Mouse (Mus musculus) Patski (cell line): Measurements from ENCODE around the gene Il4ra. TPM values are rescaled to one million over a fixed set of nuclear protein-coding genes. Genes with fewer than 3 reads are reported as not detected.

Source experiments
- ATAC-seq: fragments of 100-300 bp; one replicate; pipeline ENCODE4 v1.8.0; 2021
- CTCF ChIA-PET: fragments of 350-600 bp; sonication (Branson Sonifier 250); formaldehyde crosslinking; loops from one replicate; lab custom pipeline; 2022; ENCODE audit warnings: inconsistent platforms; lab: Charles Lee
- POLR2A ChIA-PET: fragments of 350-600 bp; sonication (Branson Sonifier 250); formaldehyde crosslinking; loops from one replicate; lab custom pipeline; 2022; ENCODE audit warnings: antibody characterized with exemption, inconsistent platforms; lab: Charles Lee
- DNase-seq: peaks from one replicate; pipeline ENCODE4 v3.0.0-alpha.2; 2011; ENCODE audit warnings: low read depth, low spot score
- H3K27me3 ChIP-seq: fragments of 371-371 bp; one replicate; pipeline ENCODE4 v1.5.1; 2021
- CTCF ChIP-seq: fragments of 100-300 bp; IDR thresholded peaks from one replicate; pipeline ENCODE4 v1.5.1; 2021
- in situ Hi-C: fragments of 300-500 bp; cut with MboI; formaldehyde crosslinking; loops from 3 replicates; pipeline ENCODE4 v1.11.1; 2018; ENCODE audit warnings: low pct_unique_long_range_greater_than_20kb, mixed read lengths
- polyA plus RNA-seq: library from polyadenylated mRNA; unstranded; gene quantifications from one replicate; pipeline ENCODE4 v1.2.3, GENCODE M21; 2021

The Il4ra gene
- polyA plus RNA-seq, 1 experiment from 2014 or later: 16.5 TPM

DNA sequence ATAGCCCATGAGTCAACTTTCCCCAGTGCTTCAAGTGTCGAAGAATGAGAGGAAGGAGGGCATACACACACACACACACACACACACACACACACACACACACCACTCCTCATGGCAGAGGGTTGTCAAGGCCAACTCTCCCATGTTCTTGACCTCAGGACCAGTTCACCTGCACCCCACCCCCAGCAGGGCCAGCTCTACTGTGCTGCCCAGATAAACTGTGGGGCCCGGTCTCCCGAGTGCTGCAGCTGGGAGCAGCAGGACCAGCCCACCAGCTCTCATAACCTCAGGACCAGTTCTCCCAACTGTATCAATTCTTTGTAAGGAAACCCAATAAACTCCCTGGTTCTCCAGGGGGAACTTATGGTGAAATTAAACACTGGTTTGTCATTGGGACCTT is 32.2 kb upstream of the Il4ra start:
- POLR2A ChIA-PET: no interaction called here
- no peak for TF ChIP-seq CTCF
- DNase-seq (no peak), ATAC-seq (no peak)
- peaks cover 9% of the 10 kb centered on the region for H3K27me3 ChIP-seq
- in situ Hi-C loops: no loop called here
- CTCF ChIA-PET: no interaction called here

DNA sequence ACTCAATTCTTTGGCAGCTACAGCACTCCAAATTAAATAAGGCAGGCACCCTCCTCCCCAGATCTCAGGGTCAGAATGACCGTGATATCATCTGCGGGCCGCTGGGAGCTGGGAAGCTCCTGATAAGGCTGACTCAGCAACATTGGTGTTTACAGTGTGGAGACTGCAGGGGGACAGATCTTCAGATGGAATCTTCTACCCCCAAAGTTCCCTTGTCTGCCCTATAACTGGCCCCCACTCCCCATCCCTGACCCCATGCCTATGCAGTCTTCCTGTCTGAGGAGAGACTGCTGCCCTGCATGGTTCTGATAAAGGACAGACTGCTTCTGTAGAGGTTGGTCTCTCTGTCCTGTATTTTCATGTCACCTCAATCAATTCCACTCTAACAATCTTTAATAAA is 28.9 kb upstream of the Il4ra start:
- POLR2A ChIA-PET: no interaction called here
- no peak for DNase-seq
- H3K27me3 ChIP-seq: peaks cover 9% of the 10 kb centered on the region
- no peak for ATAC-seq
- TF ChIP-seq CTCF: no peak
- in situ Hi-C loops: no loop called here
- CTCF ChIA-PET: no interaction called here

DNA sequence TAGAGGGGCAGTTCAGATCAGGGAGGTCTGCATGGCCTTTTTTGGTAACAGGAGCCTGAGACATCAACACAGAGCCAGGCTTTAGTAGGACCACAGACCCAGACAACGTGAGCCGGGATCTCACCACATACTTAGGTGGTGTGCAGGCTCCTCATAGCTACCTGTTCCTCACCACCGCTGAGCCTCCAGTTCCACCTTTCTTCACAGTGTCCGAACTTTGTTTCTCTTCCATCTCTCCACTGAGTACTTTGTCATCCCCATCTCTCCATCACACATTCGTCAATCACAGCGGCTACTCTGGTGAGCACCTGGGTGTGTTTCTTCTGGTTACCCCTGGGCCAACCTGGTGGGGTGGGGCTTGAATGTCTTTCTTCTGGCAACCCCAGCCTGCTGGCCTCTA is 24.7 kb upstream of the Il4ra start:
- in situ Hi-C loops: no loop called here
- ChIA-PET POLR2A (no interaction called here), CTCF (no interaction called here)
- ATAC-seq: no peak
- no peak for DNase-seq
- TF ChIP-seq CTCF: no peak
- no peaks in the 10 kb centered on the region for H3K27me3 ChIP-seq

- no peaks in the 10 kb centered on the region for H3K27me3 ChIP-seq
- ATAC-seq (no peak), DNase-seq (no peak)
- in situ Hi-C loops: no loop called here
- POLR2A ChIA-PET: interaction anchor here (0.7 kb wide), 1 partner anchor 332 kb away, joined by 3 read pairs; no protein-coding TSS in a partner anchor
- CTCF ChIA-PET: interaction anchor here (0.9 kb wide), 1 partner anchor 23 kb away, joined by 3 read pairs; no protein-coding TSS in a partner anchor
- TF ChIP-seq CTCF: no peak
Observed at GRCm38 (mm10) chr7:125527901-125528580, 23.9 kb upstream of the Il4ra start.

- ATAC-seq: peak; percentile 96
- in situ Hi-C loops: no loop called here
- no peaks in the 10 kb centered on the region for H3K27me3 ChIP-seq
- TF ChIP-seq CTCF: no peak
- CTCF ChIA-PET: interaction anchor here (1.3 to 1.8 kb wide), 3 partner anchors 12 to 67 kb away, joined by 4 read pairs; no protein-coding TSS in a partner anchor
- peak; percentile 62 for DNase-seq
- POLR2A ChIA-PET: no interaction called here
Observed at GRCm38 (mm10) chr7:125539351-125539750, 12.6 kb upstream of the Il4ra start.

DNA sequence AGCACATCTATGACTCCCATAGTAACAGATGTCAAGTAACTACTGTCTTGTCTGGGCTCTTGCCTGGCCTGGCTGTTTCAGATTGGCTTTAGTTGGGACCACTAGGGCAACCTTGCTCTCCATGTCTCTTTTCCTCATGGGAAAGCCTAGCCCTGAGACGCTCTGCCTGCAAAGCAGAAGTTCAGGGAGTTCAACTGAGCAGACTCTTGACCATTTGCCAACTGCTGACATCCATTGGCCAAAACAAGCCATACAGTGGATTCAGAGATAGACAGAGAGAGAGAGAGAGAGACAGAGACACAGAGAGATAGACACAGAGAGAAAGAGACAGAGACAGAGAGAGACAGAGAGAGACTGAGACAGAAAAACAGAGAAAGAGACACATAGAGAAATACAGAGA is 10.9 kb upstream of the Il4ra start:
- no peak for DNase-seq
- TF ChIP-seq CTCF: no peak
- in situ Hi-C loops: no loop called here
- no peak for ATAC-seq
- ChIA-PET POLR2A (no interaction called here), CTCF (no interaction called here)
- no peaks in the 10 kb centered on the region for H3K27me3 ChIP-seq

DNA sequence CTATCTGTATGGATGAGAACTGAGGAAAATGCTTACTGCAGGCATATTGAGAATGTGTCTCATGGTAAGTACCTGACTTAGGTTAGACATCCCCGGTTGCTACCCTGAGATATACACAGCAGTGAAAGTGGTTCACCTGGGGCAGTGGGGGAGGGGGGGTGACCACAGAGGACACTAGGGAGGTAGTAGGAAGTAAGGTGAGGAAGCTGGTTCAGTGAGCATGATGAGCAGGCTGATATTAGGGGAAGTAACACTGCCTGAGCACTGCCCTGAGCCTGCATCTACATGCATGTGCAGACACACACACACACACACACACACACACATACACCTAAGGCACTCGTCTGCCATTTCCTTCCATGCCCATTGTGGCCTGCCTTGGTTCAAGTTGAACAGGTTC is 10.1 kb upstream of the Il4ra start:
- POLR2A ChIA-PET: no interaction called here
- no peaks in the 10 kb centered on the region for H3K27me3 ChIP-seq
- no peak for DNase-seq

DNA sequence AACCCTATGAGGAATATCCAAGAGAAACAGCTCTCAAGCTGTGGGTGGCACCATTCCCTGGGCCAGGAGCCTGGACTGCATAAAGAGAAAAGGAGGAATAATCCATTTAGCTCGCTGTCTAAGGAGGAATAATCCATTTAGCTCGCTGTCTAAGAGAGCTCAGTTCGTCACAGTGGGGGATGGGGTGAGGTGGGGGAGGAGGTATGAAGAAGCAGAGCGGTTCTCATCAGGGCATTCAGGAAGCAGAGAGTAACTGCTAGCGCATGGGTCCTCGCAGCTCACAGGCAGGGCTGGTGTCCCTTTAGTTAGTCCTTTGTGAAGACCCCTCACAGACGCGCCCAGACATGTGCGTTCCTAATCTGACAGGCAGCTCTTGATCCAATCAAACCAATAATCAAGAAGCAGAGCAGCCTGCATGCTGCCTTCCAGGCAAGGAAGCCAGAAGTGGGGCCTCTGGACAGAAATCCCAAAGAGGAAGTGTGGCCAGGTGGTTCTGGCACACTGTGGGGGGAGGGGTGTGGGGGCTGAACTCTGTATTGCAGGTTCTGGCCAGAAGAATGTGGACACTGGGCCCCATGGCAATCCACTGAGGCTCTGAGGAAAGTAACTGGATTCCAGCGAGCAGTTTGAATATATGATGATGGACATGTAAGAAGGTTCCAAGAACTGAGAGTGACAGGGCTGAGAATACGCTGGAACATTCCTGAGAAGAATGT is 9.4 kb upstream of the Il4ra start:
- CTCF ChIA-PET: interaction anchor here (0.7 to 0.9 kb wide), 3 partner anchors 28 to 71 kb away, joined by 3 read pairs; no protein-coding TSS in a partner anchor
- in situ Hi-C loops: no loop called here
- POLR2A ChIA-PET: no interaction called here
- H3K27me3 ChIP-seq: no peaks in the 10 kb centered on the region
- no peak for TF ChIP-seq CTCF
- ATAC-seq (no peak), DNase-seq (no peak)

More for the DNA sequence above, 10.1 kb upstream of the Il4ra start:
- TF ChIP-seq CTCF: no peak
- in situ Hi-C loops: no loop called here
- CTCF ChIA-PET: interaction anchor here (0.7 to 0.9 kb wide), 2 partner anchors 29 to 70 kb away, joined by 3 read pairs; no protein-coding TSS in a partner anchor
- ATAC-seq: no peak

- in situ Hi-C loops: no loop called here
- ATAC-seq: no peak
- DNase-seq: no peak
- TF ChIP-seq CTCF: no peak
- ChIA-PET CTCF (interaction anchor here (0.8 kb wide), 1 partner anchor 29 kb away, joined by 3 read pairs; no protein-coding TSS in a partner anchor), POLR2A (no interaction called here)
- H3K27me3 ChIP-seq: no peaks in the 10 kb centered on the region
Observed at GRCm38 (mm10) chr7:125543497-125543896, 8.4 kb upstream of the Il4ra start.

DNA sequence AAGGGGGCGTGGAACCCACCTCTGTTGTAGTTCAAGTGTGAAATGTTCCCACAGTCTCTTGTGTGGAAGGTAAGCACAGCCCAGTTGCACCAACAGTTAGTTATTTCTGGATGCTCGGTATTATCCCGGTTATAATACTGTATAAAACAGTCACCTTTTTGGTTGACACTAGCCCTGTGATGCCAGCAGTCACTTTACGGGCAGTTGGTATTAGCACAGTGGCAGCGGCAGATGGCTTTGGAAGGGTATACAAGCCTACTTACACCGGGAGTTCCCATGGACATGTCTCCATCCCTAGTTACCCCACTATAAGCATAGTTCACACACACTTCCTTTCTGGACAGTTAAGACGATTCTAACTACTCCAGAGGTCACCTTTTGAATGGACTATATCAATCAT is 6.6 kb upstream of the Il4ra start:
- TF ChIP-seq CTCF: no peak
- no peak for DNase-seq
- in situ Hi-C loops: no loop called here
- no peaks in the 10 kb centered on the region for H3K27me3 ChIP-seq
- ChIA-PET POLR2A (no interaction called here), CTCF (no interaction called here)
- ATAC-seq: no peak

GRCm38 (mm10) chr7:125546727-125547126 is 5.2 kb upstream of the Il4ra start:
- POLR2A ChIA-PET: no interaction called here
- in situ Hi-C loops: no loop called here
- DNase-seq (no peak), ATAC-seq (no peak)
- no peak for TF ChIP-seq CTCF
- CTCF ChIA-PET: no interaction called here
- H3K27me3 ChIP-seq: no peaks in the 10 kb centered on the region
